Mouse (Mus musculus): ENCODE results near the gene Slfn4.
"Not testable (repeated sequence)": the region's sequence is repeated elsewhere in the genome, so short reads cannot be mapped to it uniquely, and the experiment has no call there.

Gene Slfn4

DNA sequence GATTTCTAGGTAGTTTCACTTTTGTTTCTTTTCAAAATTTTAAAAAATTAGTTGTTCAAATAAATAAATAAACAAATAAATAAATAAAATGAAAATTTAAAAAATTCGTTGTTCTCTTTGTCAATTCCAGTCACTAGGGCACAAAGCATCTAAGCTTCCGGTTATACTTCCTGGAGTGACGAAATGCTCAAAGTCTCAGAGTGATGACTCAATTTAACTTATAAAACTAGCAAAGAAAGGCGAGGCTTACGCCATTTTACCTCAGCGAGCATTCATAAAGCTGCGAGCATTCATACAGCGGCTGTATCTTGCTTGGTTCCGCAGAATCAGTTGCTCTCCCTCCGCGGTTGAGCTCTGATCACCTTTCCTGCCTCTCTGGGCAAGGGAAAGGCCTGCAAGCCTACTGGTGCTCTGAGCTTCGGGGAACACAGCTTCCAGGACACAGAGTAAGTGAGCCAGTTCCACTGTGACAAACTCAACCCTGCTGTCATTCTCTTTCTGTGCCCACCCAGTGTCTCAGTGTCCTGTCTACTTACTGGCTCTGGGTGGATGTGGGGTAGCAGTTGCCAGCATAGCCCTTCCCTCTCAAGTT, at the start of gene Slfn4:
Gene Slfn4 (plus strand): TSS at position 239 of the 592 bp plus-strand sequence.
- DNase-seq = no peak

DNA sequence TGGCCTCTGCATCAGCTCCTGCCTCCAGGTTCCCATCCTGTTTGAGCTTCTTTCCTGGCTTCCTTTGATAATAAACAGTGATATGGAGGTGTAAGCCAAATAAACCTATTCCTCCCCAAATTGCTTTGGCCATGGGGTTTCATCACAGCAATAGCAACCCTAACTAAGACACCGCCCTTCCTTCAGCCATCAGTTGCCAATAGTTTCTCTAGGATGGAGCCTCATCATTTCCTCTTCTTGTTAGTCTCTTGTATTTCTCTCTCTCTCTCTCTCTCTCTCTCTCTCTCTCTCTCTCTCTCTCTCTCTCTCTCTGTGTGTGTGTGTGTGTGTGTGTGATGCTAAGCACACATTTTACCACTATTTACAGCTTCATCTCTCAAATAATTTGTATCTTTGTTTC, 49.4 kb upstream of the Slfn4 start:
- not testable (repeated sequence) for DNase-seq

DNA sequence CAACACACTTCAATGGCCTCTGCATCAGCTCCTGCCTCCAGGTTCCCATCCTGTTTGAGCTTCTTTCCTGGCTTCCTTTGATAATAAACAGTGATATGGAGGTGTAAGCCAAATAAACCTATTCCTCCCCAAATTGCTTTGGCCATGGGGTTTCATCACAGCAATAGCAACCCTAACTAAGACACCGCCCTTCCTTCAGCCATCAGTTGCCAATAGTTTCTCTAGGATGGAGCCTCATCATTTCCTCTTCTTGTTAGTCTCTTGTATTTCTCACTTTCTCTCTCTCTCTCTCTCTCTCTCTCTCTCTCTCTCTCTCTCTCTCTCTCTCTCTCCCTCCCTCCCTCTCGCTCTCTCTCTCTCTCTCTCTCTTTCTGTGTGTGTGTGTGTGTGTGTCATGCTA, 37.7 kb upstream of the Slfn4 start:
- DNase-seq = not testable (repeated sequence)

DNA sequence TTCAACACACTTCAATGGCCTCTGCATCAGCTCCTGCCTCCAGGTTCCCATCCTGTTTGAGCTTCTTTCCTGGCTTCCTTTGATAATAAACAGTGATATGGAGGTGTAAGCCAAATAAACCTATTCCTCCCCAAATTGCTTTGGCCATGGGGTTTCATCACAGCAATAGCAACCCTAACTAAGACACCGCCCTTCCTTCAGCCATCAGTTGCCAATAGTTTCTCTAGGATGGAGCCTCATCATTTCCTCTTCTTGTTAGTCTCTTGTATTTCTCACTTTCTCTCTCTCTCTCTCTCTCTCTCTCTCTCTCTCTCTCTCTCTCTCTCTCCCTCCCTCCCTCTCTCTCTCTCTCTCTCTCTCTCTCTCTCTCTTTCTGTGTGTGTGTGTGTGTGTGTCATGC, 26.0 kb upstream of the Slfn4 start:
- DNase-seq = not testable (repeated sequence)

DNA sequence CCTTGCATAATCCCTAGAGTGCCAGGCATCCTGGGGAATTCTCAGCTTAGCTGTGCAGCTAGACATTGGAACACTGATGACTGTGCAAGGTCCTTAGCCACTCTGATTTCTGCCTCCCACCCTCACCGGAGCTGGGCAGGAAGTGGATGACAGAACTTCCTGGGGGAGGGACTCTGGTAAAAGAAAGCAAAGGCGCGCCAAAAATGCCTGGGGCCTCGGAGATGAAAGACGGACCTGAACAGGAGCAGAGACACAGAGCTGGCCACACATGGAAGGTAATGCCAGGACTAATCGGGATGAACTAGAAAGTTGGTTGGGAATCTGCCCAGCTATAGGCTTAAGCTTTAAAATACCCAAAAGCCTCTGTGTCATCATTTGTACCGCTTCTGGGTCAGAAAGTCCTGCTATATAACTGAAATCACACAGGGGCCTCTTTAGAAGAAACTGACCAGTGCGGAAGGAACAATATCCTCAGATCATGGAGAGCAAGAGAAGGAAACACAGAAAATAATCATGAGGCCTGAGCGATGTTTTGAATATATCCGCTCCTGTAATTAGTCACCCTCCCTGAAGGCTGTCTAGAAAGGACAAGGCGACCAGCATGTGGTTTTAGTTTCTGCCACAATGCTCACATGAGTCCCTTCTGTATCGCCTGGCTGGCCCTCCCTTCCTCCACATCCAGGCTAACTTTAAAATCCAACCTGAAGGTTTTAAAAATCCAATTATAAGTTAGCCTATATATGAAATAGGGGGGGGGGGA, 16.3 kb downstream of the Slfn4 start, which contains the start of gene Slfn3:
Gene Slfn3 (plus strand): TSS at position 197 of the 760 bp plus-strand sequence.
- peak; percentile 67 to 70 for DNase-seq

DNA sequence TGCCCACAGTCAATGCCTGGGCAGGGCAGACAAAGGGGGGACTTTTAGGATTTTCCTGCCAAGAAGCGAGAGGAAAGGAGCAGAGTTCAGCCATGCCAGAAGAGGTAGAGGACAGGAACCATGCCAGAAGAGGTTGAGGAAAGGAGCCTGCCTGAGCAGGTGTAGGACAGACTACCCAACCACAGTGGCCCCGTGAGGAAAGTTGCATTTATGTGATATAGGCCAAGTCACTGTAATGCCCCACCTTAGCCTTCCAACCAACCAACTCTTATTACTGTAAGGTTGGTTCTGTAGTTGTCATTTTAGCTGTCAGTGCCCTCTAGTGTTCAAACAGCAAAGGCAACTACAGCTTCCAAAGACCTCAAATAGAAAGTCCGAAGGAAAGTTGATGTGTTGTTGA, 17.0 kb downstream of the Slfn4 start:
- DNase-seq = peak in 1 of 2 experiments; percentile 40

DNA sequence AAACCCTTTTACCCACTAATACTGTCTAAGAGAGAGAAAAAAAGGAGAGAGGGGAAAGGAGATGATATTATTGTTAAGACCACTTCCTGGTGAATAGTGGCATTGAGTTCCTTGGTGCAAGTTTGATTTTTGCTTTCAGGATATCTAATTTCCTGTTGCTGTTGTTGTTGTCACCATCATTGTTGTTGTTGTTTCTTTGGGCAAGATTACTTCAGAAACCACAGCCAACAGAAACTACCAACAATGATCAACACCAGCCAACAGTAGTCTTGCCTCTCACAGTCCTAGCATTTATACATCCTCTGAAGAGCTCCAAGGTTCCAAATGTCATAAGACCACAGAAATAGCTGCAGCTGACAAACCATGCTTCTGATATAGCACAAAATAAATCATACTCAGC, 30.0 kb downstream of the Slfn4 start:
- no peak for DNase-seq

DNA sequence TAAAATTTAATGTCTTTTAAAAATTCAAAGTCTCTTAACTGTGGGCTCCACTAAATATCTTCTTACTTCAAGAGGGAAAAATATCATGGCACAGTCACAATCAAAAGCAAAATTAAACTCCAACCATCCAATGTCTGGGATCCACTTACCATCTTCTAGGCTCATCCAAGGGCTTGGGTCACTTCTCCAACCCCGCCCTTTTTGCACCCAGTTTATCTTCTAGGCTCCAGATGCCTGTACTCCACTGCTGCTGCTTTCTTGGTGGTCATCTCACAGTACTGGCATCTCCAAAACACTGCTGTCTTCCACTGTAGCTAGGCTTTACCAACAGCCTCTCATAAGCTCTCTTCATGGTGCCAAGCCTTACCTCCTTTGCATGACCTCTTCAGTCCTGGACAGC, 41.1 kb downstream of the Slfn4 start:
- DNase-seq = no peak

DNA sequence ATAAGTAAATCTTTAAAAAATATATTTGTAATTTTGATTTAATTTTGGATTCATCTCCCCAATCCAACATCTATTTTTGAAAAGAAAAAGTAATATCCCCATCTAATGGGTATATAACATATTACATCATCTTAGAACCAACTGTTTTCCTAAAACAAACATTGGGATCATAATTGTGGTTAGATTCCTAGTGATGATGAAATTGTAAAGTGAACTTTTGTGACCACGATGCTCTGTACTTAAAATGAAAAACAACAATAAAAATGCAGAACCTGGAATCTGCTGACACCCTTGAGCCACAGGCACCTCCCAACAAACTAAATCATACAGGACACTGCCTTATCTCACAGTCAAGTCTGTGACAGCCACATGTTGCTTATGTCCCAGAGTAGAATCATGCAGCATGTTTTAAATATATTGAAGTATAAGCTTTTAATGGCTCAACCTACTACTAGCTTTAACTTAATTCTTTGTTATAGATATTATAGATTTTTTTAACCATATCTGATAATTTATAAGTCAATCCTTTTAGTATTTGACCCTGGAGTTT, 46.4 kb downstream of the Slfn4 start:
- DNase-seq = no peak

DNA sequence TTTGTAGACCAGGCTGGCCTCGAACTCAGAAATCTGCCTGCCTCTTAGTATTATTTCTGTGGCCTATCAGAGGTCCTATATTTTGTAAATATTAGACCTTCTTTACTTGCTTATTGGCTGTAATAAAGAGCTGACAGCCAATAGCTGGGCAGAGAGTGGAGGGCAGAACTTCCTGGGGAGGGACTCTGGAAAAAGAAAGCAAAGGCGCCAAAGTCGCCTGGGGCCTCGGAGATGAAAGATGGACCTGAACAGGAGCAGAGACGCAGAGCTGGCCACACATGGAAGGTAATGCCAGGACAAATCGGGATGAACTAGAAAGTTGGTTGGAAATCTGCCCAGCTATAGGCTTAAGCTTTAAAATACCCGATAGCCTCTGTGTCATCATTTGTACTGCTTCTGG, 48.4 kb downstream of the Slfn4 start:
- DNase-seq = peak; percentile 69 to 70

DNA sequence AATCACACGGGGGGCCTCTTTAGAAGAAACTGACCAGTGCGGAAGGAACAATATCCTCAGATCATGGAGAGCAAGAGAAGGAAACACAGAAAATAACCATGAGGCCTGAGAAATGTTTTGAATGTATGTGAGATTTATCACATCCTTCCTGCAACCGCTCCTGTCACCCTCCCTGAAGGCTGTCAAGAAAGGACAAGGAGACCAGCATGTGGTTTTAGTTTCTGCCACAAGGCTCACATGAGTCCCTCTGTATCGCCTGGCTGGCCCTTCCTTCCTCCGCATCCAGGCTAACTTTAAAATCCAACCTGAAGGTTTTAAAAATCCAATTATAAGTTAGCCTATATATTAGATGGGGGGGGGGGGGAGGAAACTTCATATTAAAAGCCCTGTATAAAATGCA, 48.8 kb downstream of the Slfn4 start:
- DNase-seq = peak in 1 of 2 experiments; percentile 43

DNA sequence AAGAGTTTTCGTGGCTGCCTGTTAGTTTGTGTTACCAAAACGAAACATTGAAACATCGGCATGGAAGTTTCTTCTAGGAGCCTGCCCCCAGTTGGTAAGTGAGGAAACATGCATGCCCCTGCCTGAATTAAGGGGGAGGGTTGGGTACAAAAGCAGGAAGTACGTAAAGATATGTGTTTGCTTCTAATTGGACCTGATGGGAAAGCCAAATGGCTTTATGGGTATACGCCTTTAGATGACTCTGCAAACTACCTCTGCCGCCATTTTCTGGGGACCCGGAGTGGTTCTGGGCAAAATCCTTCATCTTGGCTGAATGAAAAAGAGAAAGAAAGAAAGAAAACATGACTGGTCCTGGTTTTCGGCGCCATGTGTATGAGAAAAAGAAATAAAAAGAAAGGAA, 49.2 kb downstream of the Slfn4 start:
- DNase-seq = peak; percentile 63 to 76

DNA sequence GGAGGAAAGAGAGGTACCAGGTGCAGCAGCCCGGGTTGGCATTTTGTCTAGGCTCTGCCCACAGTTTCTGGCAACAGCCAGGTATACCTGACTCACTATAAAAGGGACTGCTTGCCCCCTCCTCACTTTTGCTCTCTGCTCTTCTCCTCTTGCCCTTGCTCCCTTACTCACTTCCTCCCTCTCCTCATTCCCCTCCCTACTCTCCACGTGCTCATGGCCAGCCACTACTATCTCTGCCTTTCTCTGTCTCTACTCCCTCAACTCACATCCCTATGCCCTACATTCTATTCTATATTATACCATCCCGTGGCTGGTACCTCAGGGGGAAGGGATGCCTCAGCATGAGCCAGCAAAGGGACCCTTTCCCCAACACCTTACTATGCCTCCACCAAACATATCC, 49.8 kb downstream of the Slfn4 start:
- no peak for DNase-seq

DNA sequence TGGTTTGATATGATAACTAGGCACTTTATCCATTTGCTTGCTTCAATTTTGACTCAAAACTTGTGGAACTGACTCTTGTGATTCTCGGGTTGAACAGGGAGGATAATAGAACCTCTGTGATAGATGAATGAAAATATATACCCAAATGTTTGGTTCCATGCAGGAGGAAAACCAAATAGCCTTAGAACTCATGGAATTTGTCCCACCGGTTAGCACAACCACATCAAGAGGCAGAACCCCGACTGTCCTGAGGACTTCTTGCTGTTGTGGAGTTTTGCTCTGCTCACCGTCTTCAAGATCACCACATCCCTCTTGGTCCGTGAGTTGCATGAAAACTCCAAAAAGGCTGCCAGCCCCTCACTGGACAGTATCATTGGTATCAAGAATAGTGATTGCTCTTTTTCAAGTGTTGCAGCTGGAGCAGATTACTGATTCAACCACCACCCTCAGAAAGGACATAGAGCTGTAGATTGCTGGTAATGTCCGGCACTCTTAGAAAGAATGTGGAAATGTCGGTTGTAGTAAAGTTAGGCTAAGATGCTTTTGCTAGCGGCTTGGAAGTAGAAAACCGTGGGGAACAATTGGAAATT, 50.5 kb downstream of the Slfn4 start:
- DNase-seq = no peak

DNA sequence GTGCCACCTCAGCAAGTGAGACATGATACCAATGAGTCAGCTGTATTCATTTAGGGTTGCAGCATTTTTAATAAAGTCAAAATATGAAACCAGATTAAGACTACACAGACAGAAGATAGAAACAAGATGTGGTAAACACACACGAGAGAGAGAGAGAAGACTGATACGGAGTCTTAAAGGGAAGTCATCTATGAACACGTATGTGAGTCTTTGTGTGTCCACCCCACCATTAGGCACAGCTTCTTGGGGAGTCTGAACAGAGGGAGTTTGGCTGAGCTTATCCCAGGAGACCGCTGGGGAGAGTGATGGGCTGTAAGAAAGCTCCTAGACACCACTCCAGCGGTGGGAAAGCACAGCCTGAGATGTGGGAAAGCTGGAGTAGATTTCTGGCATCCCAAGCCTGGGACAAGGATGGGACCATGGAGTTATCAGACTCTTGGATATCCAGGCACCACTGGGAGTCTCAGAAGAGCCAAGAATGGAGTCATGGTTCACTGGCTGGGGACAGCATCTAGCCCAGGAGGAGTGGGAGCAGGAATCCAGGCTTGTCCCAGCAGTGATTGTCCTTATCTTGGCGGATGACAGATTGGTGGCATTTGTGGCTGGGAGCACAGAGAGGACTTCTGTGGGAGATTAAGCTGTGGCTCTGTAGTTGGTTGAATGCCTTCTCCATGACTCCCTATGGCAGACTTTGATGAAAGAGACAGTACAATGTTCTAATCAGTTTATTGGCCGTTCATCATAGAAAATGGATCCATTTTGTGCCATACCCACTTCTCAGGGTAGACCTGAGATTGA, 53.1 kb downstream of the Slfn4 start:
- DNase-seq = no peak

DNA sequence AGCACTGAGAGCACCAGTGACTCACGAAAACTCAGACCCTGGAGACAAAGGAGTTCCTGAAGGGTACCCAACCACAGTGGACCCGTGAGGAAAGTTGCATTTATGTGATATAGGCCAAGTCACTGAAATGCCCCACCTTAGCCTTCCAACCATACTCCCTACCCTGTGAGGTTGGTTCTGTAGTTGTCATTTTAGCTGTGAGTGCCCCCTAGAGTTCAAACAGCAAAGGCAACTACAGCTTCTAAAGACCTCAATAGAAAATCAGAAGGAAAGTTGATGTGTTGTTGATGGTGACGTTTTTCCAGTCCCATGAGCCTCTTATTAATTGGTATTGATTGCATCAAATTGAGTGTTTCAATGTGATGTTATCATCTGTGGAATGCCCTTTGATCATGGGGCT, 56.0 kb downstream of the Slfn4 start:
- peak; percentile 45 to 50 for DNase-seq

DNA sequence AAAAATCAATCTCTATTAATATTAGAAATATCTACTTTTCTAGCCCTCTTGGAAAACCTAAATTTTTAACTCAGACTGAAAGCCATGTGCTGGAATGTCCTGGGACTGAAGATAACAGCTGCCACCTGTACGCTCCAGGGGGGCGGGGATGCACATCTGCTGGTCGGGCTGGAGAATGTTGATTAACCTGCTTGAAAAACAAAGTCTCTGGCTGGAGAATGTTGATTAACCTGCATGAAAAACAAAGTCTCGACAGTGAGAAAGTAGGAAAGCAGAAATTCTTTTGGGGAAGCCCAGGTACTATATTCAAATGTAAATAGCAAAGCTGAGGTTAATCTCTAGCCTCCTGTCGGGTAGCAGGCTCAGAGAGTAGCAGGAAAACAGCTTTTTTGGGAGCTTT, 58.6 kb downstream of the Slfn4 start:
- DNase-seq = not testable (repeated sequence)

DNA sequence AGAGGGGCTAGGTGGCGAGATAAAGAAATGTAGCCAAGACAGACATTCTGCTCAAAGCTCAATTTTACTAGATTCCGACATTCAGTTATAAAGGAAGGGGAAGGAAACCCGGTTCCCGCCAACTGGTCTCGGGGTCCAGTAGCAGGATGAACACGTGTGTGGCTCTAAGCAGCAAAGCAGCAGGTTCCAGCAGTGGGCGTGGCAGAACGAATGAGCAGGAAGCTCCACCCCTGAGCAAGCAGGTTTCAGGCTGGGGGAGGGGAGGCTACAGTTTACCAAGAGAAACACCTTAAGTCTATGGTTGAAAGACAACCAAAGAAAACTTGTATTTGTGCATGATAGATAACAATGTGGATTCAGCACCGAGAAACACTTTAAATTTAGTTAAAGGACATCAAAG, 62.4 kb downstream of the Slfn4 start:
- not testable (repeated sequence) for DNase-seq

DNA sequence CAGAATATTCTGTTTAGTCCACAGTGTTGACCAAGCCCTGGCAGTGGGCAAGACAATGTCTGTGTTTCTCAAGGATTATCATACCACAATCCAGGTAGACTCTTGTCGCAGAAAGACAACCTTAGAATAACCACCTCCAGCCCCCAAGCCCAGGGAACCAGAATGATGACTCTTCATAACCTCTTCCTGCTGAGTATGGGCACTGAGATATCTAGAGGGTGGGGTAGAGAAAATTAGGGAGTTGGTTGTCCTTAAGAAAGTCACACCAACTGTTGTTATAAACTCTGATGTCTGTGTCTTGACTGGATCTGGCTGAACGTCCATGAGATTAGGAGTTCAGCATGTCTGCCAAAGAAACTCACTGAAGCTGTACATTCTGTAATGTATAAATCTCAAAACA, 63.4 kb downstream of the Slfn4 start:
- no peak for DNase-seq

DNA sequence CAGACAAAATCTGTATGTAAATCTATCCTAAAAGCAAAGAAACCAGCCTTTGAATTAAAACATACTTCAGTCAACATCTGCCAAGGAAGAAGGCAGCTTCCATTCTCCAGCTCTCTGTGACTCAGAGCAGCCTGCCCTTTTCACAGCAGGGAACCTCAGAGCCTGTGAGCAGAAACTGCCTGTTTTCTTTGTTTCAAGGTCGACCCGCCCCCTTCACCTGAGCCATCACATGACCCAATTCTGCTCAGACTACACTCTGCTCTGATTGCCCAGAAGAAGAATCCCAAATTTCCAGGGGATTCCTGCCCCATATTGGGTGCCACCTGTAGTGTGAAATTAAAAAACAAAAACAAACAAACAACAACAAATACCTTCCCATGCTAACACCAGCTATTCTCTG, 64.8 kb downstream of the Slfn4 start:
- DNase-seq = no peak
